Mouse (Mus musculus): ENCODE data around the gene Nup107. TPM values are rescaled to one million over a fixed set of nuclear protein-coding genes. Genes with fewer than 3 reads are reported as not detected.

Nup107 gene
- polyA plus RNA-seq, 1 experiment from 2014 or later: 17.9 TPM

- no peaks in the 10 kb centered on the region for H3K79me2 ChIP-seq (ENCODE audit: inconsistent target)
- 95% methylated on average over 17 of the region's 17 CpGs for WGBS (ENCODE audit: missing documents)
- H3K36me3 ChIP-seq (ENCODE audit: inconsistent target): peaks cover 43% of the 10 kb centered on the region; the same call in 1 of the 2 replicates
- no peak overlapping the region for H3K4me3 ChIP-seq (ENCODE audit: inconsistent target)
- H3K27ac ChIP-seq: no peak overlapping the region
These were observed 14.8 kb downstream of the Nup107 start for GRCm38 (mm10) chr10:117777501-117778327.

- H3K4me3 ChIP-seq (ENCODE audit: inconsistent target): no peak overlapping the region
- WGBS (ENCODE audit: missing documents): 94% methylated on average over 3 of the region's 3 CpGs
- H3K36me3 ChIP-seq (ENCODE audit: inconsistent target): peaks cover 49% of the 10 kb centered on the region; the same call in 1 of the 2 replicates
These were observed 15.4 kb downstream of the Nup107 start for GRCm38 (mm10) chr10:117777103-117777470.

GRCm38 (mm10) chr10:117776281-117777102, 16.0 kb downstream of the Nup107 start:
- 90% methylated on average over 11 of the region's 12 CpGs for WGBS (ENCODE audit: missing documents)
- Histone ChIP-seq H3K4me3 (ENCODE audit: inconsistent target) (no peak overlapping the region), H3K36me3 (ENCODE audit: inconsistent target) (peaks cover 48% of the 10 kb centered on the region; the same call in 1 of the 2 replicates), H3K27ac (no peak overlapping the region), H3K79me2 (ENCODE audit: inconsistent target) (no peaks in the 10 kb centered on the region)

More at GRCm38 (mm10) chr10:117777103-117777470, 15.4 kb downstream of the Nup107 start:
- no peaks in the 10 kb centered on the region for H3K79me2 ChIP-seq (ENCODE audit: inconsistent target)
- H3K27ac ChIP-seq: no peak overlapping the region

- whole genome bisulfite sequencing (ENCODE audit: missing documents): 87% methylated on average over 6 of the region's 6 CpGs
- peaks cover 38% of the 10 kb centered on the region; the same call in 1 of the 2 replicates for H3K36me3 ChIP-seq (ENCODE audit: inconsistent target)
- no peak overlapping the region for H3K4me3 ChIP-seq (ENCODE audit: inconsistent target)
- H3K79me2 ChIP-seq (ENCODE audit: inconsistent target): no peaks in the 10 kb centered on the region
- H3K27ac ChIP-seq: no peak overlapping the region
These were observed 16.9 kb downstream of the Nup107 start for GRCm38 (mm10) chr10:117775401-117776144.

- no peaks in the 10 kb centered on the region for H3K79me2 ChIP-seq (ENCODE audit: inconsistent target)
- WGBS (ENCODE audit: missing documents): 90% methylated on average over 1 of the region's 1 CpGs
- H3K27ac ChIP-seq: no peak overlapping the region
- H3K36me3 ChIP-seq (ENCODE audit: inconsistent target): peaks cover 43% of the 10 kb centered on the region; the same call in 1 of the 2 replicates
- H3K4me3 ChIP-seq (ENCODE audit: inconsistent target): no peak overlapping the region
These were observed 17.7 kb downstream of the Nup107 start for GRCm38 (mm10) chr10:117774817-117775120.

GRCm38 (mm10) chr10:117774011-117774816, 18.3 kb downstream of the Nup107 start:
- H3K27ac ChIP-seq: no peak overlapping the region
- 95% methylated on average over 22 of the region's 22 CpGs for WGBS (ENCODE audit: missing documents)
- H3K79me2 ChIP-seq (ENCODE audit: inconsistent target): no peaks in the 10 kb centered on the region
- no peak overlapping the region for H3K4me3 ChIP-seq (ENCODE audit: inconsistent target)
- H3K36me3 ChIP-seq (ENCODE audit: inconsistent target): peaks cover 43% of the 10 kb centered on the region; the same call in 1 of the 2 replicates

GRCm38 (mm10) chr10:117773106-117773720, 19.3 kb downstream of the Nup107 start:
- 95% methylated on average over 7 of the region's 7 CpGs for WGBS (ENCODE audit: missing documents)
- H3K4me3 ChIP-seq (ENCODE audit: inconsistent target): no peak overlapping the region

GRCm38 (mm10) chr10:117772364-117773105, 20.0 kb downstream of the Nup107 start:
- H3K4me3 ChIP-seq (ENCODE audit: inconsistent target): no peak overlapping the region
- 96% methylated on average over 17 of the region's 17 CpGs for WGBS (ENCODE audit: missing documents)
- H3K36me3 ChIP-seq (ENCODE audit: inconsistent target): peaks cover 52% of the 10 kb centered on the region; the same call in 1 of the 2 replicates

More at GRCm38 (mm10) chr10:117773106-117773720, 19.3 kb downstream of the Nup107 start:
- Histone ChIP-seq H3K27ac (no peak overlapping the region), H3K36me3 (ENCODE audit: inconsistent target) (peaks cover 46% of the 10 kb centered on the region; the same call in 1 of the 2 replicates), H3K79me2 (ENCODE audit: inconsistent target) (no peaks in the 10 kb centered on the region)

GRCm38 (mm10) chr10:117771131-117771510, 21.4 kb downstream of the Nup107 start:
- WGBS (ENCODE audit: missing documents): 90% methylated on average over 10 of the region's 10 CpGs
- H3K36me3 ChIP-seq (ENCODE audit: inconsistent target): peaks cover 56% of the 10 kb centered on the region; the same call in 1 of the 2 replicates

More at GRCm38 (mm10) chr10:117772364-117773105, 20.0 kb downstream of the Nup107 start:
- H3K79me2 ChIP-seq (ENCODE audit: inconsistent target): no peaks in the 10 kb centered on the region
- no peak overlapping the region for H3K27ac ChIP-seq

GRCm38 (mm10) chr10:117770286-117771130, 22.0 kb downstream of the Nup107 start:
- Histone ChIP-seq H3K4me3 (ENCODE audit: inconsistent target) (no peak overlapping the region), H3K36me3 (ENCODE audit: inconsistent target) (peaks cover 53% of the 10 kb centered on the region; the same call in 1 of the 2 replicates), H3K79me2 (ENCODE audit: inconsistent target) (no peaks in the 10 kb centered on the region), H3K27ac (no peak overlapping the region)
- WGBS (ENCODE audit: missing documents): 95% methylated on average over 18 of the region's 18 CpGs

More at GRCm38 (mm10) chr10:117771131-117771510, 21.4 kb downstream of the Nup107 start:
- Histone ChIP-seq H3K4me3 (ENCODE audit: inconsistent target) (no peak overlapping the region), H3K27ac (no peak overlapping the region), H3K79me2 (ENCODE audit: inconsistent target) (no peaks in the 10 kb centered on the region)

- Histone ChIP-seq H3K36me3 (ENCODE audit: inconsistent target) (peaks cover 48% of the 10 kb centered on the region; the same call in 1 of the 2 replicates), H3K27ac (no peak overlapping the region), H3K4me3 (ENCODE audit: inconsistent target) (no peak overlapping the region), H3K79me2 (ENCODE audit: inconsistent target) (no peaks in the 10 kb centered on the region)
- 96% methylated on average over 9 of the region's 9 CpGs for WGBS (ENCODE audit: missing documents)
These were observed 22.8 kb downstream of the Nup107 start for GRCm38 (mm10) chr10:117769541-117770285.
